Mouse (Mus musculus): ENCODE data around the gene Ceacam18.

DNA sequence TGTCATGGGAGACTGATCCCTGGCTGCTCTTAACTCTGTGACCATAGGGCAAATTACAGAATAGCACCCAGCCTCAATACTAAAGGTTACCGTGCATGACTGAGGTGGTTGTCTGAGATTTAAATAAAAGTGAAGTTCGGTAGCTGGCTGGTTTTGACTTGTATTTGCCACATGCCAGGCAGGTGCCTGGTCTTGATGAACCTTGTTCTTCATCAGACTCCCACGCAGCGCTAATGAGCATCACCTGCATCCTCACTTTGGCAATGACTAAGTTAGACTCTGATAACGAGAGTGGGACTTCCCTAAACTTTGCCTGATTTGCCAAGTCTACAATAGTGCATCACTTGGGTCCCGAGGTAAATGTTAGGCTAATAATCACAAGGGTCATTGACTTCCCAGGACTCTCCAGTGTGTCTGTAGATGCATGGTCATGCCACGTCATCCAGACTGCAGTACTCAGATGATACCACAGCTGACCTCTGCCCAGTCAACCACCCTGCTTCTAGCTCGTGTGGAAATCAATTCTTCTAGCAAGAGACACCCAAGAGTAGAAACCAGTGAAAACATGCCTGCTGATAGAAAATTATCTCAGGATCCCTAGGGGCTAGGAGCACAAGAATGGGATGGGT lies 8.6 kb upstream of the Ceacam18 start:
- TF ChIP-seq CTCF (IDR thresholded peaks at IDR 0.05; ENCODE audit: insufficient read depth, low read depth, low read length), result no peak
- no peak for TF ChIP-seq POLR2A (IDR thresholded peaks at IDR 0.05; ENCODE audit: insufficient read depth, low read depth, low read length)
